Mouse (Mus musculus): Measurements from ENCODE around the gene Olfr1153. TPM values are rescaled to one million over a fixed set of nuclear protein-coding genes. Genes with fewer than 3 reads are reported as not detected.

Gene Olfr1153
- polyA plus RNA-seq (2017; shearing (Covaris generic)): under 1 TPM in 1 of 2 experiments, not detected in 1; 0.34 TPM

- ATAC-seq: no peak
Measured at GRCm38 (mm10) chr2:87894662-87895061, at the start of gene Olfr1153. Gene Olfr1153, plus strand, starts transcription at chr2:87894962.

GRCm38 (mm10) chr2:87855562-87855961, 39.2 kb upstream of the Olfr1153 start, which contains the start of gene Olfr1151:
Gene Olfr1151, plus strand, starts transcription at chr2:87855862.
- ATAC-seq: no peak

DNA sequence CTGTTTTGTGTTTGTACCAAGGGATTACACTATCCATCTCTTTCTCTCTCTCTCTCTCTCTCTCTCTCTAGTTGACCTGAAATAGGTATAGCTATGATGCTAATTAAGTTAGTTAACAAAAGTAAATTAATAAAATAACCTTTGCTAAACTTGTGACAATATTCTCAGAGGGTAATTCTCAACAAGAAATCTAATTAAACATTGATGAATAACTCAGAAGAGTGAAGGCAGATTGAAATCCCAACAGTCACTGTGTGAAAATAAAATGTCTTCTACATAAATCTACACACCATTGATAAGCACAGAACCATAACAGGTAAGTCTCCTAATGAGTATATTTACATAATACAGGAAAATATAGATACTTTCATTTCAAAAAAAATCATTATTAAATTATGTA, 28.6 kb upstream of the Olfr1153 start, which contains the start of gene Olfr1152:
Gene Olfr1152, plus strand, starts transcription at position 301 of the 400 bp plus-strand sequence.
- ATAC-seq: no peak

DNA sequence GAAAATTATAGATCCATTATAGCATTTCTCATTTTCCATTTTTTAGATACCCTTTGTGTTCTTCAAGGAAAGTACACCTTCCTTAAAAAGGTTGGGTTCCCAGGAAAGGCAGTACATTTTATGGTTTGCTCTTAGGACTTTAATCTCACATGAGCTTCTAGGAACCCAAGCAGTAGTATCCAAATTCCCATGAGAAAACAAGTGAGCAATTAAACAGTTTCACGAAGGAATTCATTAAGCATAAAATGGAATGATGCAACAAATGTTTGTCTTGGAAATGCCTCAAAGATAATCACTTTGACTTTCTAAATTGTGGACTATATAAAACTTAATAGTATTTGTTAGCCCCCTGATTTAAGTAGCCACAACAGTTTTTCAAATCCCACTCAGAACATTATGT, 10.3 kb downstream of the Olfr1153 start, which contains the start of gene Olfr1154:
Gene Olfr1154, minus strand, starts transcription at position 101 of the 400 bp plus-strand sequence.
- no peak for ATAC-seq

GRCm38 (mm10) chr2:87945037-87945436, 50.3 kb downstream of the Olfr1153 start, which contains the start of gene Olfr1155:
Gene Olfr1155, minus strand, starts transcription at chr2:87945137.
- ATAC-seq: no peak

Other genes with a start within 250 kb of the Olfr1153 start
- gene Olfr1133, start 247.6 kb upstream of the Olfr1153 start, polyA plus RNA-seq (2017; shearing (Covaris generic)): not detected
- gene Olfr1134, start 236.5 kb upstream of the Olfr1153 start, polyA plus RNA-seq (2017; shearing (Covaris generic)): not detected
- not detected for gene Olfr1135, start 221.3 kb upstream of the Olfr1153 start, polyA plus RNA-seq (2017; shearing (Covaris generic))
- gene Olfr1136, start 201.0 kb upstream of the Olfr1153 start, polyA plus RNA-seq (2017; shearing (Covaris generic)): not detected
- gene Olfr1137, start 181.8 kb upstream of the Olfr1153 start, polyA plus RNA-seq (2017; shearing (Covaris generic)): not detected
- gene Olfr1138, start 155.0 kb upstream of the Olfr1153 start, polyA plus RNA-seq (2017; shearing (Covaris generic)): not detected
- gene Olfr1140, start 151.2 kb upstream of the Olfr1153 start, polyA plus RNA-seq (2017; shearing (Covaris generic)): not detected
- gene Olfr1141, start 141.0 kb upstream of the Olfr1153 start, polyA plus RNA-seq (2017; shearing (Covaris generic)): not detected
- gene Olfr152, start 115.5 kb upstream of the Olfr1153 start, polyA plus RNA-seq (2017; shearing (Covaris generic)): not detected
- not detected for gene Olfr1143, start 94.4 kb upstream of the Olfr1153 start, polyA plus RNA-seq (2017; shearing (Covaris generic))
- not detected for gene Olfr1145, start 85.1 kb upstream of the Olfr1153 start, polyA plus RNA-seq (2017; shearing (Covaris generic))
- not detected for gene Olfr1148, start 64.4 kb upstream of the Olfr1153 start, polyA plus RNA-seq (2017; shearing (Covaris generic))
- gene Olfr1150-ps1, start 51.0 kb upstream of the Olfr1153 start, polyA plus RNA-seq (2017; shearing (Covaris generic)): not detected
- not detected for gene Olfr1151, start 39.1 kb upstream of the Olfr1153 start, polyA plus RNA-seq (2017; shearing (Covaris generic))
- gene Olfr1152, start 28.5 kb upstream of the Olfr1153 start, polyA plus RNA-seq (2017; shearing (Covaris generic)): under 1 TPM in 1 of 2 experiments, not detected in 1; 0.08 TPM
- not detected for gene Olfr1154, start 10.2 kb downstream of the Olfr1153 start, polyA plus RNA-seq (2017; shearing (Covaris generic))
- not detected for gene Olfr1155, start 50.2 kb downstream of the Olfr1153 start, polyA plus RNA-seq (2017; shearing (Covaris generic))
- gene Olfr1156, start 58.1 kb downstream of the Olfr1153 start, polyA plus RNA-seq (2017; shearing (Covaris generic)): under 1 TPM in 1 of 2 experiments, not detected in 1; 0.13 TPM
- gene Olfr1157, start 73.3 kb downstream of the Olfr1153 start, polyA plus RNA-seq (2017; shearing (Covaris generic)): under 1 TPM in 1 of 2 experiments, not detected in 1; 0.11 TPM
- gene Olfr74, start 79.7 kb downstream of the Olfr1153 start, polyA plus RNA-seq (2017; shearing (Covaris generic)): not detected
- gene Olfr1158, start 95.2 kb downstream of the Olfr1153 start, polyA plus RNA-seq (2017; shearing (Covaris generic)): not detected
- under 1 TPM in 1 of 2 experiments, not detected in 1; 0.05 TPM for gene Olfr1160, start 113.3 kb downstream of the Olfr1153 start, polyA plus RNA-seq (2017; shearing (Covaris generic))
- not detected for gene Olfr1161, start 127.8 kb downstream of the Olfr1153 start, polyA plus RNA-seq (2017; shearing (Covaris generic))
- not detected for gene Olfr73, start 142.7 kb downstream of the Olfr1153 start, polyA plus RNA-seq (2017; shearing (Covaris generic))
- under 1 TPM in 1 of 2 experiments, not detected in 1; 0.13 TPM for gene Olfr1162, start 156.2 kb downstream of the Olfr1153 start, polyA plus RNA-seq (2017; shearing (Covaris generic))
- under 1 TPM in 1 of 2 experiments, not detected in 1; 0.32 TPM for gene Olfr1163, start 176.9 kb downstream of the Olfr1153 start, polyA plus RNA-seq (2017; shearing (Covaris generic))
- not detected for gene Olfr1164, start 199.0 kb downstream of the Olfr1153 start, polyA plus RNA-seq (2017; shearing (Covaris generic))
- not detected for gene Olfr1166, start 233.3 kb downstream of the Olfr1153 start, polyA plus RNA-seq (2017; shearing (Covaris generic))